Mouse (Mus musculus) liver, postnatal 0 days (tissue): ENCODE measurements around the gene Gm9733.

Experiments used
- CTCF ChIP-seq: sonication (generic); IDR thresholded peaks from 2 replicates; pipeline ENCODE4 v1.5.1; 2016; ENCODE audit warnings: antibody characterized with exemption, low read depth
- EP300 ChIP-seq: IDR thresholded peaks from 2 replicates; pipeline ENCODE4 v1.6.1; 2016; ENCODE audit warnings: antibody characterized with exemption, low read depth, mild to moderate bottlenecking

GRCm38 (mm10) chr3:15334182-15334581, 2.1 kb upstream of the Gm9733 start:
- TF ChIP-seq CTCF (no peak), EP300 (no peak)
